Mouse (Mus musculus) c-Kit-negative CD71-positive TER-119-positive erythroid progenitor cells, embryonic 14.5 days (primary cell): Measurements from ENCODE around the gene Speer3.
"Not testable (repeated sequence)": the region's sequence is repeated elsewhere in the genome, so short reads cannot be mapped to it uniquely, and the experiment has no call there.

Experiments used
- DNase-seq: peaks from one replicate; pipeline ENCODE4 v3.0.0-alpha.2; 2013; ENCODE audit warnings: low read depth, low spot score

The Speer3 gene

DNA sequence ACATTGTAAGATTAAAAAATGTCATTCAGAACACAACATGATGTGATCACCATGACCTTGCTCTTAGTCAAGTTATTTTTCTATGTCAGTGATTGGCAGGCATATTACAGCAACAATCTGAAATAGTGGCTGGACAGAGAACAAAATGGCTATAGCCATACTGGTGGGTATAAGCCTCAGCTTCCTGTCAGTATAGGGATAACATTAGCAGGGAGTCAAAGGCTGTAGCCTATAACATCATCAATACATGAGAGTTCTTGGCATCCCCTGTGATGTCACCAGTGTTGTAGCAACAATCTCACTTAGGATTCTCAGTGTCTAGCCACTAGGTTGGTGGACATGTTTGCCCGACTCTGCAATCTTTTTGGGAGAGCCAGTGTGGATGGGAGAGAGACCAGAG lies at the start of gene Speer3:
Gene Speer3 (plus strand): TSS at position 301 of the 400 bp plus-strand sequence.
- no peak for DNase-seq

DNA sequence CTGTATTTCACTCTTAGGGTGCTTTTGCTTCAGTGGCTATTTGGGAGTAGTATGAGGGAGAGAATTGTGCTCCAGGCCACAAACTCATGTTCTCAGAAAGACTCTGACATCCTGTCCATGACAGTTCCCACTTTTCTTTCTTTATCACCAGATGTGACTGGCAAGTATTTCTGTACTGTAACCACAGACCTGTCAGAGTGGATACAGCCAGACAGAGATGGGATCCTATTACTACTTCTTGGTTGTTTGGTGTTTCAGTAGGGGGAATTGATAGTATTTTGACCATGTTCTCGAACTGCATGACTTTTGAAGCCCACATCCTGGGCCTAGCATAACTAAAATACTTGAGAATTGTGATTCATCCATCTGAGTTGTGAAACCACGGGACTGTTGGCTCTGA lies 19.1 kb downstream of the Speer3 start:
- DNase-seq = not testable (repeated sequence)

DNA sequence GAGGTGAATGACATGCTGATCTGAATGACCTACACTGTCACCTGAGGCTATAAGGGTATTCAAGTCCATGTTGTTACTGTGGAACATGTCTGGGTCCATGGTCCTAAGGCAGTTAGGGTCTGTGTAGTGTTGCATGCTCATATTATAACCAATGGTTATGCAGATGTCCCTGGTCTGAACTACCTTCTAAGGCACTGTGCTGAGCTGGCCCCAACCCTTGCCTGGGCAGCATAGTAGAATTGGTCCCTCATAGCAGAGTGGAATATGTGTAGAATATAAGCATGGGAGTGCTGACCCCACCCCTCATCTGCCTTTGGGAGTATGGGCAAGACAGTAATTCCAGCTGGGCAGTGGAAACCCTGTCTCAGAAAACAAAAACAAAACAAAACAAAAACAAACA lies 33.7 kb downstream of the Speer3 start:
- DNase-seq = no peak

DNA sequence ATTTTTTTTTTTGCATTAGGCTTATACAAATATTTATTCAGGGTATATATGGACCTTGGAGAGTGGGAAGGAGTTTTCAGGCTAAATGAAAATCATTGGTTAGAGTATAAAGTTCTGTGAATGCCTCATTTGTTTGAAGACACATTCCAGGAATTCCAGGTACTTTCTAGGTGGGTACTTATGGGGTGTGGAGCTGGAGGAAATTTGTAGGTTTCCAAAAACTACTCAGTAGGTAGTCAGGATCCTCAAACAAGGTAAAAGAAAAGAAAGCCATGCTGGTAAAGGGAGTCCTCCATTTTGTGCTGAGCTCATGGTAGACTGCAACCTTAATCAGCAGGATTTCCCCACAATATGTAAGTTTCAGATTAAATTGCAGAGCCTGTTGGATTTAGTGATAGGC lies 35.3 kb downstream of the Speer3 start:
- DNase-seq = no peak

DNA sequence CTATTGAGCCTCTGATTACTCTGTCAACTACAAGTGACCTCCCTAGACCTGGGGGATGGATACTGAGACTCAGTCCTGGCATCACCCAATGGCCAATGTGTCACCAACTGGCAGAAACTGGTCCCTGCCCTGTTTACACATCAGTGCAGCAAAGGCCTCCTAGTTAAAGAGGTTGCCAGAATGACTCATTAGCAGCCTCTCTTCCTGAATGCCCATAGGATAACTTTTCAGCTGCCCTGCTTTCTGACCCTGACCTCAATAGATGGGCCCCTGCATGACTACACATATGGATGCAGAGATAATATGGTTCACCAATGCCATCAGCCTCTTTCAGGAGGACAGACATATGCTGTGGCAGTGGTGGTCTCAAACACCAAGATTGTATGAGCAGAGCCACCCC lies 52.9 kb downstream of the Speer3 start:
- no peak for DNase-seq
